Mouse (Mus musculus): ENCODE data around the gene Olfr373.

Olfr373 gene

DNA sequence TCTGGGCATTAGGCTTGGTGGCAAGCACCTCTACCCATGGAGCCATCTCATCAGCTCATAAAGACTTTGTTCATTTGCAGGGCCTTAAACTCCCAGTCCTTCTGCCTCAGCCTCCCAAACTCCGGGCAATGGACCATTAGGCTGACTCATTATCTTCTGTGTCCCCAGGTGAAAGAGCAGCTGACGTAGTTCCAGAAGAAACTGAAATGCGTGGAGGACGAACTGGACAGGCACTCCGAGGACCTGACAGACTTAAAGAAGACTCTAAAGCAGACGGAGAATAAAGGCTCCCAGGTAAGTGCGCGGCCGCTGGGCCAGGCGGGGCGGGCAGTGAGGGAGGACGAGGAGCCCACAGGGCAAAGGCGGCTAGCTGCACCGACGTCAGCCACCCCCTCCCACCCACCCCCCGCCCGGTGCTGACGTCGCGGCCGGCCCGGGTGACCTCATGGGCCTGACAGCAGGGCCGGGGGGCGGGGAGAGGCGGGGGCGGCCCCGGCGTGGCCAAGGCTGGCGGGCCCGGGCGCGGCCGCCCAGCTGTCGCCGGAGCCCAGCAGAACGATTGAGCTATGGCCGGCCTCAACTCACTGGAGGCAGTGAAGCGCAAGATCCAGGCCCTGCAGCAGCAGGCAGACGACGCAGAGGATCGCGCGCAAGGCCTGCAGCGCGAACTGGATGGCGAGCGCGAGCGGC lies 51.9 kb downstream of the Olfr373 start, which contains the start of gene Tpm4:
TSS of gene Tpm4 (plus strand) at position 220 of the 690 bp plus-strand sequence.
- DNase-seq, result peak; percentile 65

DNA sequence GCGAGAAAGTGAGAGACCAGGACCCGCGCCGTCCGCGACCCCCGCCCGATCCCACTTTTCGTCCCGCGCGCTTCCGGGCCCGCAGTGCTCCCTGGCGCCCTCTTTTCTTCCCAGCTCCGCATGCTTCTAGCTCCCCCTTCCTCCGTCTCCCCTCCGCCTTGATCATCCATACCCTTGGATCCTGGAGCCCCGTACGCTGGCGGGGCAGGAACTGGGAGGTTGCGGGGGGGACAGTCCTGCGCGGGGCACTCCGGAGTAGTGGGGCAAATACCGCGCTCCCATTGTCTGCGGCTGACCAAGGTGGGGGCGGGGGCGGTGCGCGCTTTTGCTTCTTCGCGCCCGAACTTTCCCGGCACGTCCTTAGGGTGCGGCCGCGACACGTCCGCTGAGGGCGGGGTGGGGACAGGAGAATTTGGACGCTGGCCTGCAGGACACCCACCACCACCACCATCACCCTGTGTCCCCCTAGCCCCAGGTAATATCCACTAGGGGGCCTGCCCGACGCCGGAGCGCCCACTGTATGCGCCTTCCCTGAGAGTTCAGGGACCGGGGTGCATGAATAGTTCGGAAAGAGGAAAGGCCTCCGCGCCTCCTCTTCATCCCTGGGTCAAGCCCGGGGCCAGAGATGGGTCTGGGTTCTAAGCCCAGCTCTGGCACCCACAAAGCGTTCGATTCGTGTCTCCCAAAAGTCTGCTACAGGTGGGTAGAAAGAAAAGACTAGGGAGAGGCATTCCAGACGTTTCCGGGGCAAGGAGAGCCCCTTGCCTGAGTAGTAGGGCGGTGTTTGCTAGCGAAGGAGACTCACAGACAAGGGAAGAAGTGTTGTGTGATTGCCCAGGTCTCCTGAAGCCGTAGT lies 52.7 kb downstream of the Olfr373 start:
- DNase-seq, result peak; percentile 25

DNA sequence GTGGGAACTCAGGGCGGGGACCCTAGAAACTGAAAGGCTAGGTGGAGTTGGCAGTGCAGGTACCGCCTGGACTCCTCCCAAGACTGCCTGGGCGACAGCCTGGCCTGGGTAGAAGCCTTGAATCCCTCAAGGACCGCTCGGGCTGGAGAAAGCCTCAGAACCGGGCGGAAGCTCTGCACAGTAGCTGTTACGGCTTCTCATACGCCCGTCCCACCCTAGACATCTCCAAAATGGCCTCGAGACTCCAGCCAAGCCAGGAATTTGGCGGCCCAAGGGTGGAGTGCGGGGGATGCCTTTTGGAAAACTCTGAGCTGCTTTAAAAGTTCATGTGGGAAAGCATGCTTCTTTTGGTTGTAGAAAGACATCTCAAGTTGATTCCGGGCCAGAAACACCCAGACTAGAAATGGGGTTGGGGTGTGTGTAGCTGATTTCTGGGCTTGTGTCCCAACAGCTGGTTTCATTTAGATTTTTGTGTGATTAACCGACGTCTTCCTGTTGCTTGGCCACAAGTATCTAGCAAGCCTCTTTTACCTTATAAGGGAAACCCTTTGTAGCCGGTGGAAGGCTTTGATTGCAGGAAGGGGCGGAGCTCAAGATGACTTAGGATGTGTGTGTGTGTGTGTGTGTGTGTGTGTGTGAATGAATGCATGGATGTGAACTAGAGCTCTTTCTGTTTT lies 53.5 kb downstream of the Olfr373 start:
- peak; percentile 40 for DNase-seq

DNA sequence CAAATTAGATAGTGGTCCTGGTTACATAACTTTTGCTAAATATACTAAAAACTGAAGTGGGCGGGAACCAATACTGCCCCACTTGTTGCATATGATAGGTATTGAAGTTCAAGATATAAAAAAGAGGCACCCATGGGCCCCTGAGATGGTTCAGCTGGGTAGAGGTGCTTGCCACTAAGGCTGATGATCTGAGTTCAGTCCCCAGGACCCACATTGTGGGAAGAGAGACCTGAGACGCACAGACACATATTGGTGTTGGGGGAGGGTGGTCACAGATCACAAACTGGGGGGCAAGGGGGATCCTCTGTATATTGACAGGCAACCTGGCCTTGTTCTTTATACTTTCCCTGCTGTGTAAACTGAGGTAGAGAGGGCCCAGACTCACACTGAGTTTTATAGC lies 54.5 kb downstream of the Olfr373 start:
- DNase-seq, result no peak

DNA sequence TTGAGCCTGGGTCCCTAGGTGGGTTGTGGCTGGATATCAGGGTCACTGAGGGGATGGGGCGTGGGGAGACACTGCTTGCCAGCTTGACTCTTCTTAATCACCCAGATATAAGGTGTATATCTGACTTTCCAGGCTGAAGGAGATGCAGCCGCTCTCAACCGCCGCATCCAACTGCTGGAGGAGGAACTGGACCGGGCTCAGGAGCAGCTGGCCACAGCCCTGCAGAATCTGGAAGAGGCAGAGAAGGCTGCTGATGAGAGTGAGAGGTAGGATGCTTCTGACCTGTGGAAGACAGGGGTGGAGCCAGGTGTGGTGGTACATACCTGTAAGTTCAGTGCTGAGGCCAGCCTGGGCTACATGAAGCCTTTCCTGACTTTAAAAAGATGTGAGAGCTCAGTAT lies 55.5 kb downstream of the Olfr373 start:
- DNase-seq, result no peak

DNA sequence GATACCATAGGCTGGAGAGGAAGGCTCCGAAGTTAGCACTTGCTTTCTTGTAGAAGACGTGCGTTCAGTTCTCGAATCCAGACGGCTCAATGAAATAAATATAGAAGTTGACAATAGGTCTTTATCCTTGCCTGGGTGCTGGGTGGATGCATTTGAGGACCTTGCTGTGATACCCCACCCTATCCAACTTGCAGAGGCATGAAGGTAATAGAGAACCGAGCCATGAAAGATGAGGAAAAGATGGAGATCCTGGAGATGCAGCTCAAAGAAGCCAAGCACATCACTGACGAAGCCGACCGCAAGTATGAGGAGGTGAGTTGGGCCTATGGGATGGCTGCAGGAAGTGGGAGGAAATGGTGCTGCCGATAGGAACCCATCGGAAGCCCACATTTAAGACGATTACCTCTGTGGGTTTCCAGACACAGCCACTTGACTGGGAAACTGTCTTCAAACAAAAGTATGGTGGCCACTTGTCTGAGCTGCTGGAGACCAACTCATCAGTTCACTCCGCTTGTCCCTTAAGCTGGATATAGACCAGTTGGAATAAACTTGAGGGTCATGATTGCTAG lies 60.4 kb downstream of the Olfr373 start:
- DNase-seq, result no peak

DNA sequence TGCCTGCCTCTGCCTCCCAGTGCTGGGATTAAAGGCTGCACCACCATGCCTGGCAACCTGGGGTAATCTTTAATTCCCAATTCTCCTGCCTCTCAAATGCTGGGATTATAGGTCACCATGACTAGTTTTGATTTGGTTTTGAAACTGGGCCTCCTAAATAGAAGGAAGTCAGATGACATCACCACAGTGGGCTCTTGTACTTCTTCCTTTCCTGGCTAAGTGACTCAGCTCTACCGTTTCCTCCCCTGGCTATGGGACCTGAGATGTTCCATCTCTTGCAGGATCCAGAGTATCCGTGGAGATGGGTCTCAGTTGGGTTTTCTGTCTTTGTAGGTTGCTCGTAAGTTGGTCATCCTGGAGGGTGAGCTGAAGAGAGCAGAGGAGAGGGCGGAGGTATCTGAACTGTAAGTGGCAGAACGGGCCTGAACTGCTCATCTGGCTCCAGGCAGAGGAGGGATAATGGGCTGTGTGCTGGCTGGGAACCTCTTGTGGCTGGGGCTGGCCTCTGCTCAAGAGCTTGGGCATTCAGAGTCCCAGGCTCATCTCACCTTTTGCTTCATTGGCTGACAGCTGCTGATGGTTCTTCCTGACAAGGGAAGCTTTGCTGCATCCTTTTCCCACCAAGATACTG lies 61.5 kb downstream of the Olfr373 start:
- DNase-seq, result no peak

DNA sequence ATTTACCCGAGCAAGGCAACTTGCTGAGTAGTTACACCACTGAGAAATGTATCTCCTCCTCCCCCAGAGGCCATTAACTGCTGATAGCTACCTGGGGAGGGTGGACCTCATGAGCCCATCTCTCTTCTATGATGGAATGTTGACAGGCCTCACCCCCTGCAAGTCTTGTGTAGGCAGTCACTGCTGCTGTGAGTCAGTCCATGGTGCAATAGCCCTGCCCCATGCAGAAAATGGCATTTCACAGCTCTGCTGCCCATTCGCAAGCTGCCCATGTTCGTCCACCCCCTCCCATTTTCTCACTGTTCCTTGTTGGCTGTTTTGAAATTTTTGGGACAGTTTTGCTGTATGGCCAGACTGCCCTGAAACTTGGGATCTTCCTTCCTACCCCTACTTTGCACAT lies 62.5 kb downstream of the Olfr373 start:
- DNase-seq, result no peak

DNA sequence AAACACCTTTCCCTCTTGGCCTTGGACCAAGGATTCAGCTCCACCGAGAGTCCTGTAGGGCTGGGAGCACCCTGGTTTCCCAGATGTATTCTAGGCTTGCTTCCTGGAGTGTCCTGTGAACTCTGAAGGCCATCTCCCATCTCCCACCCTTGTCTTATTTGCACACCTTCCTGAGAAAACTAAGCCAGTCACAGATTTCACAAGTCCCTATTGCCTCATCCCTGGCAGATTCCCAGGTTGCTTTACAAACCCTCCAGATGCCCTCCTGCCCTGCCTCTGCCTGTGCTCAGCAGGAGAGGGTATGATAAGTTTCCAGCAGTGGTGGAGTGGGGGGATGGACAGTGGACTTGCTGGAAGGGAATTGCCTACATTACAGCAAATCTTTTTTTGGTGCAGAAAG lies 63.1 kb downstream of the Olfr373 start:
- DNase-seq, result no peak

DNA sequence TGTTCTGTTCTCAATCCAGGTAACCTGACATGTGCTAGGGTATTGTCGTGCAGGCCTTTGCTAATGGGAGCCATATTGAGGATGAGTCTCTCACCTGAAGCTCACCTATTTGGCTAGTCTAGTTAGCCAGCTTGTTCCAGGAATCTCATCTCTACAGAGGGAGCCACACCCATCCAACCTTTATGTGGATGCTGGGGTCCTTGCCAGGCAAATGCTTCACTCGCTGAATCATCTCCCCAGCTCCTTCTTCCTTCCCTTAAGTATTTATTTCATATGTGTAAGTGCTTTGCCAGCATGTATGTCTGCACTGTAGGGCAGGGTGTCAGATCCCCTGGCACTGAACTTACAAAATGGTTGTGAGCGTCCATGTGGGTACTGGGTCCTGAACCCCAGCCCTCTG lies 63.6 kb downstream of the Olfr373 start:
- DNase-seq, result no peak

DNA sequence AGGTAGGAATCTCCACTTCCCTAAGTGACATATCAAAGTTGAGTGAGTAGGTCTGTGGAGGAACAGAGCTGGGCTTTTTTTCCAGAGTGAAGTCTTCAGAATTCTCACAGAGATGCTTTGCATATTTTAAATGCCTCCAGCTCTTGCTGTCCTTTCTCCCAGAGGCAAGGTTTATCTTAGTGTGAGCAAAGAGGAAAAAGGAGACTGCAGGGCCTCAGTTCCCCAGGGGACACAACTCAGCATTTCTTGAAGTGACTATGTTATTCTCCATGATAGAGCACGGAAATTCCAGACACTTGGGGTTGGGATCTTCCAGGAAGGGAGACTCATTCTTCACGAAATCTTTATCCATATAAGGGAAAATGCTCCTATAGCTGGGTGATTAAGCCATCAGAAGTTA lies 64.3 kb downstream of the Olfr373 start:
- DNase-seq, result no peak

DNA sequence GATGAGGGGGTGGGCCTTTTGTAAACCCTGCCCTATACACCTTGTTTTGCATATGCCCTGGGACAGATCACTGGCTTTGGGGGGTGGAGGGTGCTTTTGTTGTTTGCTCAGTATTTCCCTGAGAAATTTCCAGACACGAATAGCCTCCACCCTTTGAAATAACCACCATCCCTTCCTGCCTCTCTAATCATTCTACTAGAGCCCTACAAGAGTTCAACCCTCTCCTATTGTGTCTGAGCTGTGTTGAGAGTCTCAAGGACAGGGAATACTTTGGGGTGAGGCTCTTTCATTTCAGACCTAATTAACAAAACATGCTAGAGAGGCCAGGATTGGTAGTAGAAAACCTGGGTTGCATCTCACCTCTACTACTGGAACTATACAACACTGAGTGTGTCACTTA lies 66.1 kb downstream of the Olfr373 start:
- no peak for DNase-seq

DNA sequence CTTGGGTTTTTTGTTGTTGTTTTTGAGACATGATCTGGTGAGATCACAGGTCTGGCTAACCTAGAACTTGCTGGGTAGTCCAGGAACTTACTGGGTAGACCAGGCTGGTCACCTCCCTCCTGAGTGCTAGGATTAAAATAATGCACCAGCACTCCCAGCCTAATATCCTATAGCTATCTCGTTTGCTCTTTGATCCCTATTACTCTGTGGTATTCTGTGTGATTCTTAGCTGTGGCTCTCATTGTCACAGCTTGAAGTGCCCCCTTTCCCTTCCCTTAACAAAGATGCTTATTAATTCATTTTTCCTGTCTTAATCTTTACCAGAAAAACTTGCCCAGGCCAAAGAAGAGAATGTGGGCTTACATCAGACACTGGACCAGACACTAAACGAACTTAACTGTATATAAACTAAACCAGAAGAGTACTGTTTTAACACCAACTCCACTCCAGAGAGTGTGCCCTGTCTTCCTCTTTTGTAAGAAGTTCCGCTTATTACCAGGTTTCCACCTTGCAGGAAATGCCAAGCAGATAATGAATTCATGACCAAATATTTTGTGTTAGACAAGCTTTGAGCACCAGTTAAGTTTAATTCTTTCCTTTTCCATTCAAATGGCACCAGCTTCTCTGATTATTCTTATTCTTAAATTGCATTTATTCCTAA lies 68.6 kb downstream of the Olfr373 start:
- no peak for DNase-seq
